Mouse (Mus musculus): Measurements from ENCODE around the gene Phip.

The Phip gene

DNA sequence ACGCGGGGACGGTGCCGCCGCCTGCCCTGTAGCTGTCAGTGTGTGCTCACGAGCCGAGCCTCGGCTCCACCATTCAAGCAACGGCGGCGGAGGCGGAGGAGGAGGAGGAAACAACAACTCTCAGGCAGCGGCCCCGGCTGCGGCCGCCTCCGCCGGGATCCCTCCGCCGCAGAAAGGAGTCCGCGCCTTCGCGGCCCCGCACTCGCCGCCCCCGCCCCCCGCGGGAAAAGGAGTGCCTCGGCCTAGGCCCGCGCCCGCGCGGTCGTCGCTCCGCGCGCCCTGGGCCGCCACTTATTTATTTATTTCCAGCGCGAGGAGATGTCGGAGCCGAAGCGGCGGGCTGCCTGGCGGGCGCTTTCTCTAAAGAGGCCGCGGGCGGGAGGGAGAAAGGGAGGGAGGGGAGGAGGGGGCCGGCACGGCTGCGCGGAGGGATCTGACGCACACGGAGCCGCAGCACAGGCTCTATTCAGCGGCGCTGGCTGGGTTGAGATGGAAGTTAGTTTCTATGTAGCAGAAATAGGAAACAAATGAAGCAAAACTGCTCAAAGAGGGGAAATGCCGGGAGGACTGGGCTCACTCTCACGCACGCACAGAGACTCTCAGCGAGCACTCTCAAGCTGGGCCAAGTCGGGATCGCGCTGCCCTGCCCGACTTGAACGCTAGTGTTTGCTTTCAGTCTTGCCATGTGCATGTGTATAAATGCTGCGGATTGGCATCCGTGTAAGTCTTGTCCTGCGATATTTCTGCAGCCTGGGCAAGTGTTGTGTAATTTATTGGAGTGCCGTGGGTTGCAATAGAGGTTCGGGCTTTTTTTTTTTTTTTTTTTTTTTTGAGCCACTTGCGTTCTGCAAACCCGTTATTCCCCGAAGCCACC lies at the start of gene Phip:
Gene Phip, minus strand, starts transcription at position 175 of the 874 bp plus-strand sequence.
- DNase-seq (ENCODE audit: low read depth, low spot score): peak; percentile 91

DNA sequence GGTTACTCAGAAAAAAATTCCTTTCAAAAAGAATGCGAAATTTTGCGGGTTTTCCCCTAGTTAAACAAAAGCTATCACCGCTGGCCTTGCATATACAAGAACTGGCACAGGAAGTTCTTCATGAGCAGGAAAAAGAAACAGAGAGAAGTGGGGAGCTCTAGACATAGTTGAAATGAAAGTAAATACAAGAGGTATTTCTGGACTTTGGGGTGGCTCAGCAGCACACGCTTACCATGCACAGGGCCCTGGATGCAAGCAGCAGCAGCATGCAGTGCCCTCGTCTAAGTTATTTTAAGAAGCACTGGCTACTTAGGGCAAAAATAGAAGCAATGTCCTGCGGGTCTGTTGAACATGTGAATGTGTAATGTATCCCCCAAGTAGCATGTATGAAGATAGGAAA lies 48.4 kb upstream of the Phip start:
- DNase-seq (ENCODE audit: low read depth, low spot score): no peak

DNA sequence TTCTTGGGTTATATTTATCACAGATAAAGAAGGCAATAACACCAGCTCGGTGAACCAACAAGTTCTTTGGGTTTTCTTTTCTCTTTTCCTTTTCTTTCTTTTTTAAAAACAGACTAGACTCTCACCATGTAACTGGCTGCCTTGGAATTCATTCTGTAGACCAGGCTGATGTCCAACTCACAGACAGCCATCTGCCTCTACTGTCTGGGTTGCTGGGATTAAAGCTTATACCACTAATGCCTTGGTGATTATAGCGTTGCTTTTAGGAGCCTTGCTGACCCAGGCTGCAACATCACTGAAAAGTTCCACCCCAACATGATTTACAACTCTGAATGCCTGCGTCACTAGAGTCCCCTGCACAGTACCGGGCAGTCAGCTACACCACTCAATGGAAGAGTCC lies 39.2 kb upstream of the Phip start:
- no peak for DNase-seq (ENCODE audit: low read depth, low spot score)

DNA sequence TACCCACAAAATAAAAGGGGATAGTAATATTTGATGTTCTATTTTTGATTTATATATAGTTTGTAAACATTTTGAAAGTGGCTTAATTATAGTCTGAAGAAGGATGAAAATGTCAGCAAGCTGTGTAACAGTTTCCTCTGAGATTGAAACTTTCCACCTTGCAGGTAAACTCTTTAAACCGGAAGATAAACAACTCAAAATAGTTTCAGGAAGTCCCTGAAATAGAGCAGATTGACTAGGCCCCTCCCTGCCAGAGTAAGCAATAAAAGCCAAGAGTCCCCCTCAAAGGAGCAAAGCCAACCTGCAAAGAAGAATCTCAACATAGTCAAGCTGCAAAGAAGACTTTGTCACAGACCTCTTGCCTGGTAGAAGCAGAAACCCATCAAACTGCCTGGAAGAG lies 33.0 kb upstream of the Phip start:
- no peak for DNase-seq (ENCODE audit: low read depth, low spot score)

DNA sequence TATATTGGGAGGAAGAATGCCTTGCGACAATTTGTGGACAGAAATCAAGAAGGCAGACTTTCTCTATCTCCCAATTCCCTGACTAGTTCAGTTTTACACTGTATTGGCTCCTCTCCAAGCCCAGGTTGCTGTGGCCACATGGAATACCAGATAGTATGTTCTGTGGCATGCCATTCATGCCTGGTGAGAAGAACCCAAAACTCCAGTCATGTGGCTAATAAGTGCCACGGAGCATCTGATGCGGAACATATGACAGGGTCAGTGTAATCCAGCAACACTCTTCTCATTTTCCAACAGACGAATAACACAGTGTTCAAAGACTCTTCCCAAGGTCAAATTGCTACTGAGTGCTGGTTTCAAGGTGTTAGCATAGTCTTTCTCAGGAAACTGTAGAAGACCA lies 26.0 kb upstream of the Phip start:
- DNase-seq (ENCODE audit: low read depth, low spot score): no peak

DNA sequence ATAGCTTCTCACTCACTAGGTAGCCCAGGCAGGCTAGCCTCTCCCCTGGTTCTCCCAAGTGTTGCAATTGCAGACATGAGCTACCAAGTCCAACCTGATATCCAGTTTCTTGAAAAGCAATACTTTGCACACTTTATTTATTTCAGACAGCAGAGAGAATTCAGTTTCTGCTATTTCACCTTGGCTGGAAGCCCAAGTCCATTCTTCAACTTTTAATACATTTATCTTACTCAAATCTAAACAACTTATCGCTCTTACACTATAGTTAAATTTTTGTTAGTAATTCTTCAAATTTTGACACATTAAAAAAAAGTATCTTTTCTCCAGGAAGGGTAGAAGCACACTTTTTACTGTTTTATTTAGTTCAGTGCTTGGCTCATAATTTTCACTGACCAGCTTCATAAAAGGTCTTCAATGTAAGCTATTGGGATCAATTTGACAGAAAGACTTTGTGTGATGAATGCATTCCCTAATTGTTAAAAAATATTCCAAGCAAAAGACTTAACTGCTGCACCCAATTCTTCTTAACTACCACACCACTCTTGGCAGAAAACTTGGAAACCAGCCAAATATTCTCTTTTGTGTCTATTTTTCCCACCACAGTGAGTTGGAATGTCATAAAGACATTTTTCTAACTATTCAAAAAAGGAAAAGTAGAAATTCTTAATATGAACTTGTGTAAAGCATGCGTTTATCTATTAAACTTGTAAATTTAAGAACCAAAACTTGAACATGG lies 22.6 kb upstream of the Phip start:
- no peak for DNase-seq (ENCODE audit: low read depth, low spot score)

DNA sequence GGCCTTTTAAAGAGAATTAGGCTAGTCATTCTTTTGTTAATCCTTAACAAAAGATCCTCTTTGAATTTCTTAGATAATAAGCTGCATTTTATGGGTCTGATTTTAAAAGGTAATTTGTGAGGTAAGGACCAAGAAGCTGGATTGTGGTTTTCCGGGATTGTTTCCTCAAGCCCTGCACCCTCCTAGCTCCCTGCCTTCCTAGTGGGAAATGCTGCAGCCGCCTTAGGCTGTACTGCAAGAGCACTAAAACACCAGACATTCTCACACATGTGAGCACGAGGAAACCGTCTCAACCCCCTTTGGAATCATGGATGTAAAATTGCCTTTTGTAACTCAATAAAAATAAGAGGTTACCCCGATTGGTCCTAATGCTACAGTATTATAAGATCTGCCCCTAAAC lies 1.6 kb upstream of the Phip start:
- DNase-seq (ENCODE audit: low read depth, low spot score): no peak

DNA sequence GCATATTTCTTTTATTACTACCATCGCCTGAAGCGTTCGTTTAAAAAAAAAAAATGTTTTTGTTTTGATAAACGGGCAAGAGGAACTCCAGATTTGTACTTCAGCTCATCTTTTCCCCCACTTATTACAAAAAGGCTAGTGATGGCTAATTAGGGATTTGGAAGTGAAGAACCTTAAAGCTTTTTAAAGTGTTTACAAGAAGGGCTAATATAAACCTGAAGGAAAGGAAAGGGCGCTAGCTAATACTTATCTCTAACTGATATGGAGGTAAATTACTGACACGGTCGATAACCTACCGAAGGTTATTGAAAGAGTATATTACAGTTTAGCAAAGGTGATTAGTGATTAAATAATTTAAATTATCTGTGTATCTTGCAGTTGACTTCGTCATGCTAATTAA lies 903 bp upstream of the Phip start:
- DNase-seq (ENCODE audit: low read depth, low spot score): no peak

DNA sequence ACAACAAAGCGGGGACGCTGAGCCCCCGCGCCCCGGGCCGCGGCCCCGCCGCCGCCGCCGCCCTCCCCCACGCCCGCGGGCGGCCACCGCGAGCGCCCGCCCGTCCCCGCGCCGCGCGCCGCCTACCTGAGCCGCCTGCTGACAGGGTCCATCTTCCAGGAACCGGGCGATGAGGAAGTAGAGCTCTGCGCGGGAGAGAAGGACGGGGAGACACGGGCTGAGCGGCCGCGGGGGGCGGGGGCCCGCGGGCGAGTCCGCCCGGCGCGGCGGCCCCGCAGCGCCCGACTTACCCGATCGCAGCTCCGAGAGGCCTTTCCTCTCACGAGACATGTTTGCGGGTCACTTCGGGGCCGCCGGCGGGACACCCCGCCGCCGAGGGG lies 364 bp downstream of the Phip start:
- DNase-seq (ENCODE audit: low read depth, low spot score): no peak

DNA sequence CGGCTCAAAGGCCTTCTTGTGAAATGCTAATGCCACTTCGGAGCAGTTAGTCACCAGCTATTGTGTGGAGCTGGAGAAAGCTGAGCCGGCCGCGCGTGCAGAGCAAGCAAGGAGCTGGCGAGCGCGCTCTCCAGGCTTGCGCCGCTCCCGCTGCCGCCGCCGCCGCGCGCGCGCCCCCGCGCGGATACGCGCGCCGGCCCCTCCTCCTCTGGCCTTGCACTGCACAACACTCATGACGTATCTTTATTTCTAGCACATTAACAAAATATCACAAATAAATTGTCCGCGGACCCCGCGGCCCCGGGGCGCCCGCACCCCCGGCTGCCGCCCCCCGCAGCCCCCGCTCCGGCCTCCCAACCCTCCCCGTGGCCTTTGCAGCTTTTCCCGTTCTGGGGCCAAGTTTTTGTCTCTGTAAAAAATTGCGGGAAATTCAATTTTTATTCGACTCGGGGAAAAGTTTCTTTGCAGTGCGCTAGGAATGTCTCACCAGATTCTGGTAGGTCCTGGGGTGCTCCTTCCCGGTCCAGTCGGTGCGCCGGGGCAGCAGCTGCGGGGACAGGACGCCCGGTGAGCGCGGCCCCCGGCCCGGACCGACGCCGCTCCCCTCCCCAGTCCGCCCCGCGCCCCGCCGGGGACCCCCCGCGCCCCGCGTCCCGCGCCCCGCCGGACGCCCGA lies 992 bp downstream of the Phip start:
- DNase-seq (ENCODE audit: low read depth, low spot score): peak; percentile 92

DNA sequence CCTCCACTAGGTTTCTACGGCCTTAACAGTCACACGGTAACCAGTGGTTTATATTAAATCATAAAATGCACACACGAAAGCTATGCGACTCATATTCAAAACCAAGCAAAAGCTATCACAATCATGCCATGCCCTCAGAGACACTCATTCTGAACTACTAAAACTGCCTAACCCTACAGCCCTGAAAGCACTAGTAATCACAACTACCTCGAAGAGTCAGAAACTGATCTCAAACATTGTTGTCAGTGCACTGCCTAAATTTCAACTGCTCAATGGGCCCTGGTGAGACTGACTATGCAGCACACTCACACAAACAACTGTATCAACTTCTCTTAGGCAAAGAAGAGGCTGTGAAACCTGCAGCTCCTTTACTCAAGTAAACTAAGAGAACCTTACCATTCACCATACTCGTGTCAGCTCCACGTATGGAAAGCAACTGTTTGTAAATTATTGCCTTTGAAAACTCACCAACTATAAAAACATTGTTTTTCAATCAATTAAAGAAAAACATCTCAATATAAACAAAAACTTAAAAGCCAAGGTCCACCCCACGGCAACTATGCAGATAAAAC lies 1.9 kb downstream of the Phip start:
- DNase-seq (ENCODE audit: low read depth, low spot score): no peak

DNA sequence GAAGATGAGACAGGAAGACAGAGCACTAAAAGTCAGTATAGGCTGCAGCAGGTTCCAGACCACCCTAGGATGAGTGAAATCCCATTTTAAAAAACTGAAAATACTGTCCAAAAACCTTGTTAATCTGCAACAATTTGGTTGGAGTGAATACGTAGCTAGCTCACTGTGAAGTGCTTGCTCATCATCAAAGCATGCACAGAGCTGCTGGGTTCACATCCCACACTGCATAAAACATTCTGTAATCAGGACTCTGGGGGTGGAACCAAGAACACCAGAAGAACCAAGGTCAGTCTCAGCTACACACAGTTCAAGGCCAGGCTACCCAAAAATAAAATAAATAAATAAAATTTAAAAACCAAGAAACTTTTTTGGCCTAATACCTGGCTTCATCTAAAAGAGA lies 3.9 kb downstream of the Phip start:
- DNase-seq (ENCODE audit: low read depth, low spot score): no peak

DNA sequence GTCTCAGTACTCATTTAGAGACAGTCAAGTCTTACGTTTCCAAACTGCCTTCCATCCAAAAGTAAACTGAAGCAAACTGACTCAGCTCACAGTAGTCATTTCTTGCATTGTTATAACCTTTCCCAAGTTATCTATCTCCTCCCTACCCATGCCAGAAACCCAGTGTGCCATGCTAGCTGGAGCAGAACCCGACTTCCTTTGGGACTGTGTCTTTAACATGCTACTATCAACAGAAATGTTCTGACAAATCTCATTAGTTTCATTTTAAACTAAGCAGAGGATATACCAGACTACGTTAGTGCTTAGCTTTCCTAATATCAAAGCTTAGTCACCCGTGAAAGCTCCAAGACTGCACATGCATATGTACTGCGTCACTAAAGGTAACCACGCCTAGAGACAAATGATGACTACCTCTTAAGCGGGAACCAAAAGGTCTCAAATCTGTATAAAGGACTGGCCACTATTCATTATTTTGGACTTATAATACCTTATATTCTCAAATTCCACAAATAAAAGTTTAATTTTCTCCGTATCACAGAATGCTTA lies 8.2 kb downstream of the Phip start:
- DNase-seq (ENCODE audit: low read depth, low spot score): no peak

DNA sequence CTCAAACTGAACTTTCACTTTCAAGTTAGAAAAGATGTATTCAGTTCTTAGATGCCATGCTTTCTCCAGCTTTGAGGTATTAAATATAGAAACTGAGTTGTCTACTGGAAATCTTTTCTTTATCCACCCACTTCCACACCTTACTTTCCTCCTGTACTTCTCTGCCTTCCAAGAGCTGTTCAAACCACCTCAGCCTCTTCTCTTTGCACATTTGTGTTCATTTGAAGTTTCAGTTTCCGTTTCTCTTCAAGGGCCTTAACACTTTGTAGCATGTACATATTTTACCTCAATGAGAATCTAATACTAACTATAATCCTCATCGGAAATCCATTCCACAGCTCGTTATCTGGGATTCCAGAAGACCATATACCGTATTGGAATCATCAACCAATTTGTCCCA lies 11.3 kb downstream of the Phip start:
- DNase-seq (ENCODE audit: low read depth, low spot score): no peak

DNA sequence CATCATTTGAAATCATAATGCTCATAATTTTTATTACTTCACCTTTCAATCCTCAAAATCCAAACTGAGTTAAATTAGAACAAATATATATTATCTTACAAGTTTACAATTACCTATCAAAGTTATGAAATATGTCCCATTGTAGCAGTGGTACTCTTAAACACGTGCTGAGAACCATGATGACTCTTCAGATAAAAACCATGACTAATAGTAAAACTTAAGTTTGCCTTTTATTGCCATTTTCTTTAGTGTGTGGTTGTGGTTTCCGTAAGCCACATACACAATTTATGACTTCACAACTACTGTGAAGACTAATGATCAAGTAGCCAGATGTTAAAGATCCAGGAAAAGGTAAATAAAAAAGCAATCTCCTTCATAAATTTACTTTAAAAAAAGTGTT lies 14.0 kb downstream of the Phip start:
- no peak for DNase-seq (ENCODE audit: low read depth, low spot score)

DNA sequence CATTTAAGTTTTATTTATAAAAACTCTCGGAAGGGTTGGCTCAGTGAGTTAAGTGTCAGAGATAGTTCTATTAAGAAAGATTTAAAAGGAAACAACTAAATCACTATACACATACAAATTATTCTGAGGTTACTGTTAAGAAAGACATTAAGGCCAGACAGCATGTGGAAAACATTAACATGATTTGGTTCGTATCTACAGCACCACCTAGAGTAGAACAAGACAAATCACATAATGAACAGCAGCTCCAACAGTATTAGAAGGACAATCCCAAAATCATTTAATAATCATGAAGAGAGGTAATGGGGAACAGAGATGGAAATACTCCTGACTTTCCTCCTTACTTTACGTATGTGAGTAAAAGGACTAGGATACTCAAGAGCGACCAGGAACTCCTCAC lies 20.0 kb downstream of the Phip start:
- DNase-seq (ENCODE audit: low read depth, low spot score): peak; percentile 30

DNA sequence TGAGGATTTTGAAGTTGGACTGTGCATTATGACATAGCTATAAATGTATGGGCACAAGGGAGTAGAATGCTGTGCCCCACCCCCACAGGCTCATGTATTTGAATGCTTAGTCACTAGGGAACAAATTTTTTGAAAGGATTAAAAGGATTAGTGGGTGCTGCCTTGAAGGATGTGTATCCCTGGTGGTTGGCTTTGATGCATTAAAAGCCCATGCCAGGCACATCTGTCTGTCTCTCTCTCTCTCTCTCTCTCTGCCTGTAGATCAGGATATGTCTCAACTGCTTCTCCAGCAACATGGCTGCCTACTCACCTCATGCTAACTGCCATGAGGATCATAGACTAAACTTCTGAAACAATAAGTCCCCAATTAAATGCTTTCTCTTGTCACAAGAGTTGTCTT lies 23.0 kb downstream of the Phip start:
- DNase-seq (ENCODE audit: low read depth, low spot score): no peak

DNA sequence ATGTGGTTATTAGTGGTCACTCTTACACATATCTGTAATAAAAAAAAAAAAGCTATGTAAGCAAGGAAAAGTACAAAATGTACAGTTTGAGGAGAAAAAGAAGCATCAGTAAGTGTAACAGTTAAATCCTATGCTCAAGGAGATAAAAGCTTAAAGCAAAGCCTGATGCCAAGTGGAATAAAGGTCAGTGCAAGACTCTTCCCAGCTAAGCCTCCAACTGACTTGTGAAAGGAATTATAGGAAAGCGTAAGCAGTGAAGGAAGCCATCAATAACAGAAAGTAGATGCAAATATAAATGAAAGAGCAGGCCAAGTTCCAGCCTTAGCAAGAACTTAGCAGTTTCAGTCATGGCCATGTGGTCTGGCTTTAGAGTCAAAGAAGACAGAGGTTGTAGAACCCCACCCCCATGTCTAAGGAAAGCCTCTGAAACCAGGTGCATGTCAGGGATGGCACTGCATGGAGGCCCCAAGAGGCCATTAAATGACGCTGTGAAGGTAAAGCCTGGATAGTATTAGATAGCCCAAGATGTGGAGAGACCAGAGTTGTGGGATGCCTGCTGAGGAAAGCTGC lies 23.8 kb downstream of the Phip start:
- DNase-seq (ENCODE audit: low read depth, low spot score): no peak

DNA sequence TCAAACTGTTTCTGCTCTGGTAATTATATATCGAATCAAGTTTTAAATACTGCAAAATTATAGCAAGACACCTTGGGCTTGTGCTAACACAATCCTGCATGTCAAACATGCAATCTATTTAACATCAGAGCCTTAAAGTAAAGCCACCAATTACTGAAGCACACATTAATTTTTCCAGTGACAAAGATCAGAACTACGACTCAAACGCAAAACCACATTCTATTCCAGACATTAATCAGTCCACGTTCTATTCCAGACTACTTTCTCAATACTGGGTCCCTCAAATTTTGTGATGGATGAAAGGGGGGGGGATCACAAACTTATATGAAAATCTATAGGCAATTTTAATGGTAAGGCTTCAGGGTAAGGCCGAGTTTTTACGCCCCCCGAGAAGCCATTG lies 68.1 kb downstream of the Phip start:
- no peak for DNase-seq (ENCODE audit: low read depth, low spot score)

DNA sequence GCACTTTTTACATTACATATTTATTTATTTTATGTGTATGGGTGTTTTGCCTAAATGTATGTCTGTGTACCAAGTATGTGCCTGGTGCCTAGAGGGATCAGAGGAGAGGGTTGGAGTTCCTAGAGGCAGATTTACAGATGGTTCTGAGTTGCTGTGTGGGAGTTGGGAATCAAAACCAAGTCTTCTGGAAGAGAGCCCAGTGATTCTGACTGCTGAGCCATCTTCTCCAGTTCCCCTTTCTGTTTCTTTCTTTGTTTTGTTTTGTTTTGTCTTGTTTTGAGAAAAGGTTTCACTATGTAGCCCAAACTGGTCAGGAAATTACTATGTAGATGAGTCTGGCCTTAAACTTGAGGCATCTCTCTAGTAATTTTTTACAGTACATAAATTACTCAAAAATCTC lies 86.7 kb downstream of the Phip start:
- no peak for DNase-seq (ENCODE audit: low read depth, low spot score)

DNA sequence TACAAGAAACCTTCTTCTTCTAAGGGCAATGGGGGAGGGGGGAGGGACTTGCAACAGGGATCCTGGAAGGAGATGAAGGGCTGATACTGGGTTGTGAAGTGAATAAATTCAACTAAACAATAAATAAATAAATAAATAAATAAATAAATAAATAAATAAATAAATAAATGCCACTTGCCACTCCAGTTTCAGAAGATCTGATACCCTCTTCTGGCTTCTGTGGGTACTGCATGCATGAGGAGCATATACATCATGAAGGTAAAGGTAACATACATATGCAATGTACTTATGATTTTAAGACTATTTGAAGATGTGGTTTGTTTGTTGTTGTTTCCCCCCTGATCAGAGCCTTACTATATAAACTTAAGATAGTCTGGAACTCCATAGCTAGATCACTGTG lies 91.1 kb downstream of the Phip start:
- DNase-seq (ENCODE audit: low read depth, low spot score): peak; percentile 30

DNA sequence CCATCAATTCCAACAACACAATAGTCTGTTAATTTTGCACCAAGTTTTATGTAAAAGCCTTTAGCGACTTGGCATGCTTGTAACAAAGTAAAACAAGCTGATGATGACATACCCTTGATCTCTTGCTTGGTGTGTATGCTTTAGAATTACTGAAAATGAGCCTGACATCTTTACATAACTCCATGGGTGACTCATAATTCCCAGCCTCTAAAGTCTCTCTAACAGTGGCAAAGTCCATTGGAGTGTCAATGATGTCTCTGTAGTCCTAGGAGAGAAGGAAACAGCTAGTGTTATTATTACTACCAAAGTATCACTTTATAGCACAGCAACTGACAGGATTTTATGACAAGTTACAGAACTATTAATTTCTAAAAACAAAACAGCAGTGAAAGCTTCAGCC lies 98.2 kb downstream of the Phip start:
- no peak for DNase-seq (ENCODE audit: low read depth, low spot score)

Data from ES-CJ7 (cell line).